Mouse (Mus musculus): Measurements from ENCODE around the gene Tasp1. TPM values are rescaled to one million over a fixed set of nuclear protein-coding genes. Genes with fewer than 3 reads are reported as not detected.
"Not testable (repeated sequence)": the region's sequence is repeated elsewhere in the genome, so short reads cannot be mapped to it uniquely, and the experiment has no call there.

The Tasp1 gene
- polyA plus RNA-seq, 1 experiment from 2014 or later, result 17.7 TPM

DNA sequence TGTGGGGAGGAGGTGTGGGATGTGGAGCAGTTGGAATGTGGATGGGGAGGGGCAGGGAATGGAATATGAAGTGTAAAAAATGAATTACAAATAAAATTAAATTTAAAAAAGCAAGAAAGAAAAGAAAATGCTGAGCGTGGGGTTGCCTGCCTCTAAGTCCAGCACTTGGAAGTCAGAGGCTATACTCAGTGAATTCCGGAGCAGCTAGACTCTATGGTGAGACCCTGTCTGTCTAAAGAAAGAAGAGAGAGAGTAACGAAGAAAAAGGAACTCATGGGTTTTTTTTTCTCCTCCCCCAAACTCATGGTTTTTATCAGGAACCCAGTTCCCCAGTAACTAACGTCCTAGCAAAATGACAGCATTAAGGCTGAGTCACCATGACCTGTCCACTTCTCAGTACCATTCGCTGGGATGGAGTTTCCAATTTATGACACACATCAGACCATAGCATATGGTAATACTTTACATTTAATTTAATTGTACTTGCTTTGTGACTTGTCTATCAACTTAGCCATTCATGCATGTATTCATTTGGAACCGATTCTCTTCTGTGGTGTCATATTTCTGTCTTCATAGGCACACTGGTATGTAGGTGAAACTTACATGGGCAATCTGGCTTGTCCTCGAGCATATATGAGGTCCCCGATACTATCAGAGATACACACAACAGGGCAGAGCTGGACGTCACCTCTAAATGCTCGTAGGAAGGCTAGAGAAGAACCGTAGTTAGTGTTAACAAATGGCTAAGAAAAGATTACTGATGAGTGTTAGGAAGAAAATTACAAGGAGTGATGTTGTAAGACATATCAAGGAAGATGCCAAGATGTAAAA, 14.4 kb upstream of the Tasp1 start:
- Histone ChIP-seq H3K9ac (no peak overlapping the region), H3K4me3 (no peak overlapping the region), H3K9me3 (replicated peaks) (no peaks in the 10 kb centered on the region), H3K27ac (no peak overlapping the region), H3K4me2 (replicated peaks) (no peak overlapping the region), H3K4me1 (no peaks in the 10 kb centered on the region), H3K36me3 (no peaks in the 10 kb centered on the region), H3K27me3 (no peaks in the 10 kb centered on the region)
- 90% methylated on average over 11 of the region's 11 CpGs for WGBS
- ATAC-seq (ENCODE audit: low FRiP score), result no peak

DNA sequence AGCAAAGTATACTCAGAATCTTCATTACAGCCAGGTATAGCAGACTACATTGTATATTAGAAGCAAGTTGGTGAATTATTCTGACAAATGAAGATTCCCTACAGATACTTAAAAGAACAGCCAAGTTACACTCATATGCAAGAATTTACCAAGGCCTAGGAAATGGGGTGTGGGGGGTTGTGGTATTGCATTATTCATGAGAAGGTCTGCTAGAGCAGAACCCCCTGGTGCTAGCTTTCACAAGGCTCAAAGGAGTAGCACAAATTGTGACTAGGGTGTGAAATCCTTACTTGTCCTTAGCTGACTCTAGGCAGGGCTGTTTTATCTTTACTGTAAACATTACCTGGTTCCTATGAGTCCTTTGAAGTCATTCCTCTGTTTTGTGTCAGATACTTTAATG, 12.7 kb upstream of the Tasp1 start:
- H3K9ac ChIP-seq; H3K9me3 ChIP-seq (replicated peaks); H3K4me1 ChIP-seq; H3K4me2 ChIP-seq (replicated peaks); ATAC-seq (ENCODE audit: low FRiP score); H3K4me3 ChIP-seq; H3K27me3 ChIP-seq; H3K27ac ChIP-seq; H3K36me3 ChIP-seq: not testable (repeated sequence)

- H3K27me3 ChIP-seq, result no peaks in the 10 kb centered on the region
- H3K27ac ChIP-seq, result no peak overlapping the region
- H3K9me3 ChIP-seq (replicated peaks), result no peaks in the 10 kb centered on the region
- H3K4me2 ChIP-seq (replicated peaks), result no peak overlapping the region
- WGBS, result 34% methylated on average over 6 of the region's 6 CpGs
- H3K4me1 ChIP-seq, result no peaks in the 10 kb centered on the region
- no peak for ATAC-seq (ENCODE audit: low FRiP score)
- H3K36me3 ChIP-seq, result no peaks in the 10 kb centered on the region
- H3K9ac ChIP-seq, result no peak overlapping the region
- H3K4me3 ChIP-seq, result no peak overlapping the region
Measured at GRCm38 (mm10) chr2:140078600-140079280, 12.1 kb upstream of the Tasp1 start.

GRCm38 (mm10) chr2:140077476-140077875, 10.9 kb upstream of the Tasp1 start:
- Histone ChIP-seq H3K4me1 (no peaks in the 10 kb centered on the region), H3K27me3 (no peaks in the 10 kb centered on the region), H3K9me3 (replicated peaks) (no peaks in the 10 kb centered on the region), H3K4me2 (replicated peaks) (no peak overlapping the region), H3K4me3 (no peak overlapping the region), H3K36me3 (no peaks in the 10 kb centered on the region), H3K27ac (no peak overlapping the region), H3K9ac (no peak overlapping the region)
- 22% methylated on average over 1 of the region's 1 CpGs for WGBS
- no peak for ATAC-seq (ENCODE audit: low FRiP score)

DNA sequence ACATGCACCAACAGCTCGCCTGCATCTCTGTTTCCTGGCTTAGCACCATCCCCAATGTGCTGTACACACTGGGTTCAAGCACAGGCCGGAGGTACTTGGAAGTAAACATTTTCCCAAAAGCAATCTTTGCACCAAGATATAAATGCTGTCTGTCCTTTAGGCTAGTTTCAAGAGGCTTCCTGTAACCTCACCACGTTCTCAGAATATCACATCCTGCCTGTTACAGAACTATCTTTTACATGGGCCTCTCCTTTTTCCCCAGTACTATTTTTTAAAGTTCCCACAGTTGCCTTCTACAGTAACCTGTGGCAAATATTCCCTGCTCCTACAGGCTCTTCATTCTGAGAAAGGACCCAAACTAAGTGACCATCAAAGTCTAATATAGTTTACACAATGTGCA, 8.5 kb upstream of the Tasp1 start:
- no peak for ATAC-seq (ENCODE audit: low FRiP score)
- H3K4me1 ChIP-seq, result no peaks in the 10 kb centered on the region
- H3K27me3 ChIP-seq, result no peaks in the 10 kb centered on the region
- no peak overlapping the region for H3K4me3 ChIP-seq
- H3K36me3 ChIP-seq, result no peaks in the 10 kb centered on the region
- no peak overlapping the region for H3K4me2 ChIP-seq (replicated peaks)
- H3K27ac ChIP-seq, result no peak overlapping the region
- no peak overlapping the region for H3K9ac ChIP-seq
- H3K9me3 ChIP-seq (replicated peaks), result no peaks in the 10 kb centered on the region
- 82% methylated on average over 3 of the region's 3 CpGs for WGBS

GRCm38 (mm10) chr2:140067516-140067915, 911 bp upstream of the Tasp1 start:
- H3K27me3 ChIP-seq, result no peaks in the 10 kb centered on the region
- H3K4me3 ChIP-seq, result no peak overlapping the region
- no peak overlapping the region for H3K27ac ChIP-seq
- no peaks in the 10 kb centered on the region for H3K9me3 ChIP-seq (replicated peaks)
- no peak overlapping the region for H3K9ac ChIP-seq
- 61% methylated on average over 4 of the region's 4 CpGs for WGBS
- ATAC-seq (ENCODE audit: low FRiP score), result no peak
- H3K36me3 ChIP-seq, result no peaks in the 10 kb centered on the region
- peak overlapping the region; percentile 66 for H3K4me2 ChIP-seq (replicated peaks)
- H3K4me1 ChIP-seq, result peaks cover 5% of the 10 kb centered on the region; the same call in 1 of the 2 replicates

GRCm38 (mm10) chr2:140065676-140066075, 929 bp downstream of the Tasp1 start:
- peak overlapping the region; percentile 69 for H3K4me3 ChIP-seq
- H3K4me2 ChIP-seq (replicated peaks), result peak overlapping the region; percentile 66
- no peak for ATAC-seq (ENCODE audit: low FRiP score)
- no peaks in the 10 kb centered on the region for H3K27me3 ChIP-seq
- H3K9ac ChIP-seq, result peak overlapping the region; percentile 80; the same call in 1 of the 2 replicates
- 83% methylated on average over 8 of the region's 8 CpGs for WGBS
- no peak overlapping the region; the same call in 1 of the 2 replicates for H3K27ac ChIP-seq
- no peaks in the 10 kb centered on the region for H3K9me3 ChIP-seq (replicated peaks)
- H3K4me1 ChIP-seq, result peaks cover 5% of the 10 kb centered on the region; the same call in 1 of the 2 replicates
- H3K36me3 ChIP-seq, result no peaks in the 10 kb centered on the region

GRCm38 (mm10) chr2:140061481-140061880, 5.1 kb downstream of the Tasp1 start:
- no peak overlapping the region for H3K4me3 ChIP-seq
- no peak overlapping the region for H3K4me2 ChIP-seq (replicated peaks)
- ATAC-seq (ENCODE audit: low FRiP score), result no peak
- no peaks in the 10 kb centered on the region for H3K27me3 ChIP-seq
- H3K9me3 ChIP-seq (replicated peaks), result no peaks in the 10 kb centered on the region
- peaks cover 7% of the 10 kb centered on the region; the same call in 1 of the 2 replicates for H3K36me3 ChIP-seq
- 90% methylated on average over 3 of the region's 3 CpGs for WGBS
- H3K4me1 ChIP-seq, result peaks cover 5% of the 10 kb centered on the region; the same call in 1 of the 2 replicates
- no peak overlapping the region for H3K9ac ChIP-seq
- H3K27ac ChIP-seq, result no peak overlapping the region

- Histone ChIP-seq H3K9ac (no peak overlapping the region), H3K4me1 (no peaks in the 10 kb centered on the region), H3K4me2 (replicated peaks) (no peak overlapping the region), H3K36me3 (peaks cover 13% of the 10 kb centered on the region; the same call in 1 of the 2 replicates), H3K27ac (no peak overlapping the region), H3K4me3 (no peak overlapping the region), H3K27me3 (no peaks in the 10 kb centered on the region), H3K9me3 (replicated peaks) (no peaks in the 10 kb centered on the region)
- WGBS, result 90% methylated on average over 4 of the region's 4 CpGs
- ATAC-seq (ENCODE audit: low FRiP score), result no peak
Measured at GRCm38 (mm10) chr2:140060092-140060867, 6.3 kb downstream of the Tasp1 start.

- Histone ChIP-seq H3K9me3 (replicated peaks) (no peaks in the 10 kb centered on the region), H3K4me1 (no peaks in the 10 kb centered on the region), H3K27ac (no peak overlapping the region), H3K27me3 (no peaks in the 10 kb centered on the region), H3K9ac (no peak overlapping the region), H3K36me3 (peaks cover 22% of the 10 kb centered on the region), H3K4me2 (replicated peaks) (no peak overlapping the region), H3K4me3 (no peak overlapping the region)
- 92% methylated on average over 6 of the region's 6 CpGs for WGBS
- ATAC-seq (ENCODE audit: low FRiP score), result no peak
Measured at GRCm38 (mm10) chr2:140058125-140058524, 8.5 kb downstream of the Tasp1 start.

DNA sequence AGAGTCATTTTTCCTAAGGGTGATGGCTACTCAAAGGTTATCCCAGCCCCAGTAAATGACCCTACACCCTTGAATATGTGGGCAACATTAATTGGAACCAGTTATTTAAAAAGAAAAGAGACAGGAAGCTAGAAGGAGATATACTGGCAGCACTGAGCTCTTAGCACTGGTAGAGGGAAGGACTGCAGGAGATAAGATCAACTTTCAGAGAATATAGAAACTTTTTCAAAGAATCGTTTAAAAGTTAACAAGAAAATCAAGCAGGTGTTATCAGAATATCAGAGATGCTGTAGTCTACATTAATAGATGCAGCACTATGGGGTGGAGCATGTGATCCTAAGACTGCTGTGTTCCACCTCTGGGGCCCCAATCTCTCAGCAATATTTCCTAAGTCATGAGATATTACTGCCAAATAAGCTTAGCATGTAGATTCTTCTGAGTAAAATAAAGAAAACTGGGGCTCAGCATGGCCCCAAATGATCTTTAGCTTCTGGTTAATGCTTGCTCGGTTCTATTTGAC, 14.9 kb downstream of the Tasp1 start:
- ATAC-seq (ENCODE audit: low FRiP score), result no peak
- no peak overlapping the region for H3K4me2 ChIP-seq (replicated peaks)
- H3K9me3 ChIP-seq (replicated peaks), result no peaks in the 10 kb centered on the region
- no peaks in the 10 kb centered on the region for H3K27me3 ChIP-seq
- no peak overlapping the region for H3K4me3 ChIP-seq
- no peak overlapping the region for H3K27ac ChIP-seq
- WGBS, result 95% methylated on average over 2 of the region's 2 CpGs
- H3K4me1 ChIP-seq, result no peaks in the 10 kb centered on the region
- no peak overlapping the region for H3K9ac ChIP-seq
- peaks cover 59% of the 10 kb centered on the region for H3K36me3 ChIP-seq

GRCm38 (mm10) chr2:140042522-140043131, 24.0 kb downstream of the Tasp1 start:
- Histone ChIP-seq H3K4me3 (no peak overlapping the region), H3K36me3 (peaks cover 13% of the 10 kb centered on the region), H3K4me1 (no peaks in the 10 kb centered on the region), H3K9ac (no peak overlapping the region), H3K9me3 (replicated peaks) (no peaks in the 10 kb centered on the region), H3K27me3 (no peaks in the 10 kb centered on the region), H3K27ac (no peak overlapping the region), H3K4me2 (replicated peaks) (no peak overlapping the region)
- no peak for ATAC-seq (ENCODE audit: low FRiP score)
- 89% methylated on average over 2 of the region's 2 CpGs for WGBS
